Mouse (Mus musculus): ENCODE results near the gene Slc34a3. TPM values are rescaled to one million over a fixed set of nuclear protein-coding genes. Genes with fewer than 3 reads are reported as not detected.
A peak's percentile ranks its signal among the peaks of the same experiment; 100 is the strongest.

Gene Slc34a3
- total RNA-seq, 2 experiments from 2014 or later: not detected

- intact Hi-C loops (cut with DNase I): loop anchor here (1.0 to 5.0 kb wide), 3 partner anchors 24 to 63 kb away; no protein-coding TSS in a partner anchor
- DNase-seq (ENCODE audit: low spot score): no peak
Observed at GRCm38 (mm10) chr2:25228995-25229530, 5.1 kb downstream of the Slc34a3 start.

- intact Hi-C loops (cut with DNase I): loop anchor here (1.0 to 5.0 kb wide), 3 partner anchors 24 to 64 kb away; no protein-coding TSS in a partner anchor
- peak; percentile 76 for DNase-seq (ENCODE audit: low spot score)
Observed at GRCm38 (mm10) chr2:25228431-25228889, 5.7 kb downstream of the Slc34a3 start.

- DNase-seq (ENCODE audit: low spot score): no peak
- intact Hi-C loops (cut with DNase I): loop anchor here (5.0 kb wide), 1 partner anchor 65 kb away; no protein-coding TSS in a partner anchor
Observed at GRCm38 (mm10) chr2:25227406-25227805, 6.8 kb downstream of the Slc34a3 start.

GRCm38 (mm10) chr2:25226864-25227263 is 7.3 kb downstream of the Slc34a3 start:
- intact Hi-C loops (cut with DNase I): loop anchor here (5.0 kb wide), 1 partner anchor 65 kb away; no protein-coding TSS in a partner anchor
- no peak for DNase-seq (ENCODE audit: low spot score)

- intact Hi-C loops (cut with DNase I): loop anchor here (2.0 to 5.0 kb wide), 2 partner anchors 15 to 66 kb away; partner anchors contain the start of gene Nelfb
- no peak for DNase-seq (ENCODE audit: low spot score)
Observed at GRCm38 (mm10) chr2:25225811-25226379, 8.3 kb downstream of the Slc34a3 start.

GRCm38 (mm10) chr2:25224766-25225752 is 9.1 kb downstream of the Slc34a3 start:
- peak; percentile 99 for DNase-seq (ENCODE audit: low spot score)
- intact Hi-C loops (cut with DNase I): loop anchor here (2.0 to 5.0 kb wide), 2 partner anchors 14 to 67 kb away; partner anchors contain the start of gene Nelfb

- no peak for DNase-seq (ENCODE audit: low spot score)
- intact Hi-C loops (cut with DNase I): loop anchor here (2.0 kb wide), 1 partner anchor 14 kb away; the partner anchor contains the start of gene Nelfb
Observed at GRCm38 (mm10) chr2:25224492-25224765, 9.7 kb downstream of the Slc34a3 start, which contains the start of gene Tubb4b. TSS of gene Tubb4b (minus strand) at chr2:25224702.

GRCm38 (mm10) chr2:25223681-25224491 is 10.3 kb downstream of the Slc34a3 start:
- peak; percentile 76 for DNase-seq (ENCODE audit: low spot score)
- intact Hi-C loops (cut with DNase I): loop anchor here (2.0 kb wide), 1 partner anchor 13 kb away; the partner anchor contains the start of gene Nelfb

- intact Hi-C loops (cut with DNase I): no loop called here
Observed at GRCm38 (mm10) chr2:25221331-25221772, 12.8 kb downstream of the Slc34a3 start.

GRCm38 (mm10) chr2:25218445-25218844 is 15.7 kb downstream of the Slc34a3 start, which contains the start of gene Fam166a:
TSS of gene Fam166a (plus strand) at chr2:25218745.
- DNase-seq (ENCODE audit: low spot score): no peak
- intact Hi-C loops (cut with DNase I): no loop called here

More at GRCm38 (mm10) chr2:25221331-25221772, 12.8 kb downstream of the Slc34a3 start:
- no peak for DNase-seq (ENCODE audit: low spot score)

GRCm38 (mm10) chr2:25217666-25218065 is 16.5 kb downstream of the Slc34a3 start:
- intact Hi-C loops (cut with DNase I): no loop called here
- no peak for DNase-seq (ENCODE audit: low spot score)

- no peak for DNase-seq (ENCODE audit: low spot score)
- intact Hi-C loops (cut with DNase I): no loop called here
Observed at GRCm38 (mm10) chr2:25214444-25214843, 19.7 kb downstream of the Slc34a3 start, which contains the start of gene Stpg3. TSS of gene Stpg3 (minus strand) at chr2:25214637.

- DNase-seq (ENCODE audit: low spot score): no peak
- intact Hi-C loops (cut with DNase I): no loop called here
Observed at GRCm38 (mm10) chr2:25213266-25213865, 20.8 kb downstream of the Slc34a3 start.

GRCm38 (mm10) chr2:25211121-25211670 is 23.0 kb downstream of the Slc34a3 start, which contains the start of gene Nelfb:
TSS of gene Nelfb (minus strand) at chr2:25211489.
- peak; percentile 84 for DNase-seq (ENCODE audit: low spot score)
- intact Hi-C loops (cut with DNase I): loop anchor here (2.0 kb wide), 1 partner anchor 14 kb away; the partner anchor contains the start of gene Tubb4b

- DNase-seq (ENCODE audit: low spot score): no peak
Observed at GRCm38 (mm10) chr2:25210686-25211085, 23.5 kb downstream of the Slc34a3 start.

GRCm38 (mm10) chr2:25207593-25207992 is 26.6 kb downstream of the Slc34a3 start:
- no peak for DNase-seq (ENCODE audit: low spot score)
- intact Hi-C loops (cut with DNase I): no loop called here

More at GRCm38 (mm10) chr2:25210686-25211085, 23.5 kb downstream of the Slc34a3 start:
- intact Hi-C loops (cut with DNase I): loop anchor here (2.0 kb wide), 1 partner anchor 14 kb away; the partner anchor contains the start of gene Tubb4b

- DNase-seq (ENCODE audit: low spot score): no peak
- intact Hi-C loops (cut with DNase I): no loop called here
Observed at GRCm38 (mm10) chr2:25203631-25204214, 30.4 kb downstream of the Slc34a3 start.

GRCm38 (mm10) chr2:25200631-25201030 is 33.5 kb downstream of the Slc34a3 start:
- intact Hi-C loops (cut with DNase I): no loop called here
- DNase-seq (ENCODE audit: low spot score): no peak
